Mouse (Mus musculus) kidney, adult 8-10 months (tissue): ENCODE data around the gene Gm9611.
"Not testable (repeated sequence)": the region's sequence is repeated elsewhere in the genome, so short reads cannot be mapped to it uniquely, and the experiment has no call there.

Experiments used
- DNase-seq, 2 experiments: peaks; one replicate each; pipeline ENCODE4 v3.0.0; 2022

Gene Gm9611

GRCm38 (mm10) chr14:42297258-42297657, at the start of gene Gm9611:
Gm9611 (minus strand) TSS chr14:42297358.
- not testable (repeated sequence) for DNase-seq

GRCm38 (mm10) chr14:42309910-42310309, 12.8 kb upstream of the Gm9611 start, which contains the start of gene Gm7995:
Gm7995 (plus strand) TSS chr14:42310210.
- not testable (repeated sequence) for DNase-seq

- DNase-seq, result not testable (repeated sequence)
These were observed 37.2 kb downstream of the Gm9611 start, which contains the start of gene Gm17026 for GRCm38 (mm10) chr14:42259948-42260347. Gm17026 (minus strand) TSS chr14:42260048.
